Mouse (Mus musculus) E14TG2a.4 (cell line): Measurements from ENCODE around the gene Kpna7.

Experiments used
- CTCF ChIP-seq: conservative IDR thresholded peaks from 2 replicates; pipeline ENCODE4 v1.5.1; 2014; ENCODE audit warnings: low read length
- NANOG ChIP-seq: IDR thresholded peaks from 2 replicates; pipeline ENCODE4 v1.6.1; 2014; ENCODE audit warnings: borderline replicate concordance, low read length, mixed read lengths
- POU5F1 ChIP-seq: IDR thresholded peaks from 2 replicates; pipeline ENCODE4 v1.6.1; 2014; ENCODE audit warnings: low read length, borderline replicate concordance

DNA sequence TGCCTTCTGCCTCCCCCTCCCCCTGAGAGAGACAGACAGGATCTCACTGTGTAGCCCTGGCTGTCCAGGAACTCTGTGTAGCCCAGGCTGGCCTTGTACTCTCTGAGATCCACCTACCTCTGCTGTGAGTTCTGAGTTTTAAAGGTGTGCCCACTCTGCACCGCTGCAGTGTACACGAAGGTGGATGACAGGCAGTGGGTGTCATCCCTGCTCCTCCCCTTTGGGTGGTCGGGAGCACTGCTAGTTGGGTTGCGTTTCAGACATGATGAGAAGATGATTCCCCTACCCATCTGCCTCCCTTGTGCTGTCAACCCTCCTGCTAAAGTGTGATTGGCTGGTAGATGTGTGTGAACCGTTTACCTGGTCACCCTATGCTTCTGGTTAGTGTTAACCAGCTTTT is 34.6 kb upstream of the Kpna7 start:
- no peak for TF ChIP-seq CTCF
- TF ChIP-seq POU5F1, result no peak
- TF ChIP-seq NANOG, result no peak
